In the genomic region with DNA sequence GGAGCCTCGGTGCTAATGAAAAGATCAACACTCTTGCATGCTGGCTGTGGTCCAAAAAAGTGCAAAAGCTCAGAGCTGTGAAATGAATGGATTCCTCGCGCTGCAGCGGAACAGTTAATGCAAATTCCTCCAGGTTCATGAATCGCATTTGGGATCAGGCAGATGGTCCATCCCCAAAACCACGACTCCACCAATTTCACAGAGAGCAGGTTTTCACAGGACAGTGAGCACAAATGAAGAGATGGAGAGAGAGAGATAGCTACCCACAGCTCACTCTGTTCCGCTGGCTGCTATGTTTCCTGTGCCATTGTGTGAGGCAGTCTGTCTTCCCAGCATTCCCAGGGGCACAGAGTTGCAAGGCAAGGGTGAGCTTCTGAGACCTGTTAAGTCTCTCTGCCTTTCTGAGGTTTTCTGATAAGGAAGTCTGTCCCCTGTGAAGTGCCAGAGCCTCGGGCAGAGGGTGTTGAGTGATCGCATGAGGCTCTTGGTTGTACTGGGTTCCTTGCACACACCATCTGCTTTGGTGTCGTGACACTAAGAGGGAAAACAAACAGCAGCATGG, we compare ENCODE assay signal across 10 mouse cellular contexts.
DNase-seq lines count a peak whose midpoint lies in the region; ATAC-seq and TF ChIP-seq lines count a peak whose summit lies in the region.
"Had no signal": no experiment of that assay in that cellular context is flagged by ENCODE, and none has a peak within 500 bp of the region (broad histone marks: within the 10 kb centered on the region; RNA-seq: fewer than 3 reads in every experiment).

No protein-coding gene starts in this region.

- 0 out of 2 replicates have a peak, but pooled peaks have one; percentile 55 for ATAC-seq in heart, embryonic 11.5 days (replicated peaks; ENCODE audit: insufficient number of reproducible peaks, low FRiP score, low TSS enrichment)
- peak; percentile 66 for ATAC-seq in forebrain, embryonic 12.5 days (ENCODE audit: low FRiP score)
- ATAC-seq in megakaryocyte progenitor cell, adult 5-6 weeks (replicated peaks; ENCODE audit: poor library complexity), result peak; percentile 68

- peak overlapping the region; percentile 45 for H3K4me2 ChIP-seq in heart, embryonic 11.5 days
- peak overlapping the region; percentile 47 for H3K4me2 ChIP-seq in forebrain, embryonic 12.5 days
- H3K4me2 ChIP-seq: embryonic facial prominence, embryonic 15.5 days had no signal

- peak overlapping the region; percentile 58; the same call in 1 of the 2 replicates for H3K27ac ChIP-seq in heart, embryonic 11.5 days (ENCODE audit: low read depth, low read length)
- no peak overlapping the region for H3K27ac ChIP-seq in MEL (ENCODE audit: control insufficient read depth, low read depth, low read length)
- H3K27ac ChIP-seq in forebrain, embryonic 12.5 days, result peak overlapping the region; percentile 73
- H3K27ac ChIP-seq: embryonic facial prominence, embryonic 15.5 days; macrophage had no signal

- no peak for TF ChIP-seq RAD21 in MEL (IDR thresholded peaks at IDR 0.05; ENCODE audit: low read depth, low read length)

- H3K9ac ChIP-seq in heart, embryonic 11.5 days (ENCODE audit: low read depth, low read length), result peak overlapping the region; percentile 28; the same call in 1 of the 2 replicates
- H3K9ac ChIP-seq in MEL (ENCODE audit: control insufficient read depth, low read depth, low read length, poor library complexity, severe bottlenecking), result no peak overlapping the region
- H3K9ac ChIP-seq in forebrain, embryonic 12.5 days, result 0 out of 2 replicates have a peak overlapping the region, but pooled peaks have one; percentile 7
- H3K9ac ChIP-seq: embryonic facial prominence, embryonic 15.5 days had no signal

- H3K27me3 ChIP-seq in heart, embryonic 11.5 days (ENCODE audit: control insufficient read depth, insufficient read depth, low read length), result no peaks in the 10 kb centered on the region
- peaks cover 0 to 1% of the 10 kb centered on the region in 2 experiments; a peak in 1 of 4 replicates for H3K27me3 ChIP-seq in MEL (ENCODE audit: control insufficient read depth in 1 of 2, insufficient read depth in 2 of 2, low read length in 2 of 2)
- H3K27me3 ChIP-seq in forebrain, embryonic 12.5 days, result peaks cover 19% of the 10 kb centered on the region
- H3K27me3 ChIP-seq: embryonic facial prominence, embryonic 15.5 days had no signal

- H3K4me3 ChIP-seq in heart, embryonic 11.5 days (ENCODE audit: low read depth, low read length), result no peak overlapping the region
- no peak overlapping the region for H3K4me3 ChIP-seq in MEL (ENCODE audit: control insufficient read depth in 1 of 2, insufficient read depth in 1 of 2, low read depth in 2 of 2, low read length in 2 of 2)
- H3K4me3 ChIP-seq in forebrain, embryonic 12.5 days (replicated peaks), result 0 out of 2 replicates have a peak overlapping the region, but pooled peaks have one; percentile 11
- H3K4me3 ChIP-seq: embryonic facial prominence, embryonic 15.5 days had no signal

- peaks cover 21% of the 10 kb centered on the region for H3K4me1 ChIP-seq in heart, embryonic 11.5 days (ENCODE audit: control insufficient read depth, insufficient read depth, low read length)
- H3K4me1 ChIP-seq in MEL (ENCODE audit: control insufficient read depth in 1 of 2, insufficient read depth in 2 of 2, low read length in 2 of 2), result no peaks in the 10 kb centered on the region
- H3K4me1 ChIP-seq in forebrain, embryonic 12.5 days, result peaks cover 30% of the 10 kb centered on the region

- no peak for DNase-seq in heart, adult 9 months (ENCODE audit: low spot score in 2 of 2)
- peak; percentile 13 for DNase-seq in MEL (ENCODE audit: low read depth, low spot score)
- no peak for DNase-seq in adrenal gland, postnatal 14 days
- DNase-seq in left cerebral cortex, postnatal 36 days (ENCODE audit: low spot score in 2 of 2), result no peak
- no peak for DNase-seq in spleen, postnatal 14 days (ENCODE audit: low spot score in 2 of 2)

- H3K9me3 ChIP-seq in heart, embryonic 11.5 days (replicated peaks; ENCODE audit: control insufficient read depth, low read length), result no peaks in the 10 kb centered on the region
- H3K9me3 ChIP-seq in MEL (replicated peaks; ENCODE audit: insufficient read depth, low read length), result no peaks in the 10 kb centered on the region
- H3K9me3 ChIP-seq in forebrain, embryonic 12.5 days, result no peaks in the 10 kb centered on the region
- H3K9me3 ChIP-seq: embryonic facial prominence, embryonic 15.5 days had no signal

- TF ChIP-seq EP300 in MEL (IDR thresholded peaks at IDR 0.05; ENCODE audit: low read depth in 1 of 2, low read length in 2 of 2), result no peak

- H3K36me3 ChIP-seq in heart, embryonic 11.5 days (ENCODE audit: control insufficient read depth, insufficient read depth, low read length), result no peaks in the 10 kb centered on the region
- H3K36me3 ChIP-seq in MEL (ENCODE audit: control insufficient read depth in 1 of 2, insufficient read depth in 2 of 2, low read length in 2 of 2), result no peaks in the 10 kb centered on the region
- no peaks in the 10 kb centered on the region for H3K36me3 ChIP-seq in forebrain, embryonic 12.5 days (replicated peaks)
- H3K36me3 ChIP-seq: embryonic facial prominence, embryonic 15.5 days had no signal

- no peak for TF ChIP-seq POLR2A in MEL (IDR thresholded peaks at IDR 0.05; ENCODE audit: control insufficient read depth in 1 of 2, insufficient read depth in 1 of 2, low read depth in 1 of 2, low read length in 2 of 2, poor library complexity in 1 of 2)

- no peak for TF ChIP-seq CTCF in MEL (IDR thresholded peaks at IDR 0.05 in 2 of 3, conservative IDR thresholded peaks at IDR 0.05 in 1 of 3; ENCODE audit: control insufficient read depth in 1 of 3, insufficient read depth in 1 of 3, low read depth in 2 of 3, low read length in 3 of 3, poor library complexity in 1 of 3, severe bottlenecking in 1 of 3)

- intact Hi-C loops in left cerebral cortex, postnatal 36 days (cut with DNase I), result no loop called here

- H3K79me2 ChIP-seq in MEL (ENCODE audit: control insufficient read depth, insufficient read depth, low read length, poor library complexity), result no peaks in the 10 kb centered on the region

- WGBS in heart, embryonic 11.5 days (ENCODE audit: insufficient replicate concordance), result 27% methylated on average over 10 of the region's 10 CpGs
- WGBS in forebrain, embryonic 12.5 days, result 20% methylated on average over 10 of the region's 10 CpGs

TF ChIP-seq in MEL, 35 proteins besides CTCF, POLR2A, EP300 and RAD21:
- TF ChIP-seq UBTF (IDR thresholded peaks at IDR 0.05; ENCODE audit: borderline replicate concordance, insufficient read depth, low read depth, low read length) (no peak), MYB (IDR thresholded peaks at IDR 0.05; ENCODE audit: low read depth, low read length) (no peak), MYC (IDR thresholded peaks at IDR 0.05; ENCODE audit: low read depth, low read length) (no peak), GATA1 (IDR thresholded peaks at IDR 0.05; ENCODE audit: low read depth, low read length) (no peak), ELF1 (IDR thresholded peaks at IDR 0.05; ENCODE audit: low read depth, low read length) (no peak), MAX (IDR thresholded peaks at IDR 0.05; ENCODE audit: low read length) (no peak), CHD2 (IDR thresholded peaks at IDR 0.05; ENCODE audit: low read length) (no peak), POLR2AphosphoS2 (IDR thresholded peaks at IDR 0.05; ENCODE audit: low read length) (no peak), TAL1 (IDR thresholded peaks at IDR 0.05; ENCODE audit: low read length) (no peak), BHLHE40 (IDR thresholded peaks at IDR 0.05; ENCODE audit: borderline replicate concordance, low read depth, low read length) (no peak), MAZ (IDR thresholded peaks at IDR 0.05; ENCODE audit: low read depth, low read length) (no peak), USF1 (IDR thresholded peaks at IDR 0.05; ENCODE audit: low read depth, low read length) (no peak), GABPA (IDR thresholded peaks at IDR 0.05; ENCODE audit: low read depth, low read length) (no peak), ZKSCAN1 (IDR thresholded peaks at IDR 0.05; ENCODE audit: low read depth, low read length) (no peak)
